Mouse (Mus musculus): ENCODE results near the gene Smyd3. TPM values are rescaled to one million over a fixed set of nuclear protein-coding genes. Genes with fewer than 3 reads are reported as not detected.
"Not testable (repeated sequence)": the region's sequence is repeated elsewhere in the genome, so short reads cannot be mapped to it uniquely, and the experiment has no call there.

The Smyd3 gene
- total RNA-seq, 2 experiments from 2014 or later: 25.8 to 32.2 TPM

- no peak for ATAC-seq (replicated peaks; ENCODE audit: low FRiP score, low TSS enrichment, poor library complexity, severe bottlenecking)
Measured at GRCm38 (mm10) chr1:179198517-179199200, 319.2 kb downstream of the Smyd3 start.

GRCm38 (mm10) chr1:179197821-179198516 lies 319.9 kb downstream of the Smyd3 start:
- no peak for ATAC-seq (replicated peaks; ENCODE audit: low FRiP score, low TSS enrichment, poor library complexity, severe bottlenecking)

GRCm38 (mm10) chr1:179197156-179197555 lies 320.7 kb downstream of the Smyd3 start:
- no peak for ATAC-seq (replicated peaks; ENCODE audit: low FRiP score, low TSS enrichment, poor library complexity, severe bottlenecking)

- ATAC-seq (replicated peaks; ENCODE audit: low FRiP score, low TSS enrichment, poor library complexity, severe bottlenecking): peak; percentile 64; the same call in 1 of the 2 replicates
Measured at GRCm38 (mm10) chr1:179196422-179196821, 321.4 kb downstream of the Smyd3 start.

- no peak for ATAC-seq (replicated peaks; ENCODE audit: low FRiP score, low TSS enrichment, poor library complexity, severe bottlenecking)
Measured at GRCm38 (mm10) chr1:179192781-179193180, 325.1 kb downstream of the Smyd3 start.

- no peak for ATAC-seq (replicated peaks; ENCODE audit: low FRiP score, low TSS enrichment, poor library complexity, severe bottlenecking)
Measured at GRCm38 (mm10) chr1:179190837-179191236, 327.0 kb downstream of the Smyd3 start.

- ATAC-seq (replicated peaks; ENCODE audit: low FRiP score, low TSS enrichment, poor library complexity, severe bottlenecking): no peak
Measured at GRCm38 (mm10) chr1:179187171-179187570, 330.7 kb downstream of the Smyd3 start.

- no peak for ATAC-seq (replicated peaks; ENCODE audit: low FRiP score, low TSS enrichment, poor library complexity, severe bottlenecking)
Measured at GRCm38 (mm10) chr1:179184631-179185030, 333.2 kb downstream of the Smyd3 start.

- no peak for ATAC-seq (replicated peaks; ENCODE audit: low FRiP score, low TSS enrichment, poor library complexity, severe bottlenecking)
Measured at GRCm38 (mm10) chr1:179183499-179183898, 334.3 kb downstream of the Smyd3 start.

GRCm38 (mm10) chr1:179180546-179180945 lies 337.3 kb downstream of the Smyd3 start:
- ATAC-seq (replicated peaks; ENCODE audit: low FRiP score, low TSS enrichment, poor library complexity, severe bottlenecking): no peak

- ATAC-seq (replicated peaks; ENCODE audit: low FRiP score, low TSS enrichment, poor library complexity, severe bottlenecking): no peak
Measured at GRCm38 (mm10) chr1:179176861-179177658, 340.8 kb downstream of the Smyd3 start.

- no peak for ATAC-seq (replicated peaks; ENCODE audit: low FRiP score, low TSS enrichment, poor library complexity, severe bottlenecking)
Measured at GRCm38 (mm10) chr1:179174241-179174640, 343.6 kb downstream of the Smyd3 start.

- no peak for ATAC-seq (replicated peaks; ENCODE audit: low FRiP score, low TSS enrichment, poor library complexity, severe bottlenecking)
Measured at GRCm38 (mm10) chr1:179170555-179170954, 347.3 kb downstream of the Smyd3 start.

GRCm38 (mm10) chr1:179169749-179170148 lies 348.1 kb downstream of the Smyd3 start:
- ATAC-seq (replicated peaks; ENCODE audit: low FRiP score, low TSS enrichment, poor library complexity, severe bottlenecking): peak; percentile 91

GRCm38 (mm10) chr1:179169161-179169560 lies 348.7 kb downstream of the Smyd3 start:
- no peak for ATAC-seq (replicated peaks; ENCODE audit: low FRiP score, low TSS enrichment, poor library complexity, severe bottlenecking)

- not testable (repeated sequence) for ATAC-seq (replicated peaks; ENCODE audit: low FRiP score, low TSS enrichment, poor library complexity, severe bottlenecking)
Measured at GRCm38 (mm10) chr1:179164219-179164618, 353.6 kb downstream of the Smyd3 start.

GRCm38 (mm10) chr1:179162752-179163151 lies 355.1 kb downstream of the Smyd3 start:
- not testable (repeated sequence) for ATAC-seq (replicated peaks; ENCODE audit: low FRiP score, low TSS enrichment, poor library complexity, severe bottlenecking)

GRCm38 (mm10) chr1:179161947-179162346 lies 355.9 kb downstream of the Smyd3 start:
- ATAC-seq (replicated peaks; ENCODE audit: low FRiP score, low TSS enrichment, poor library complexity, severe bottlenecking): no peak

GRCm38 (mm10) chr1:179160697-179161096 lies 357.1 kb downstream of the Smyd3 start:
- no peak for ATAC-seq (replicated peaks; ENCODE audit: low FRiP score, low TSS enrichment, poor library complexity, severe bottlenecking)

- no peak for ATAC-seq (replicated peaks; ENCODE audit: low FRiP score, low TSS enrichment, poor library complexity, severe bottlenecking)
Measured at GRCm38 (mm10) chr1:179152376-179152775, 365.5 kb downstream of the Smyd3 start.
